Mouse (Mus musculus) hindbrain, postnatal 0 days (tissue): ENCODE results near the gene Pip4k2a. TPM values are rescaled to one million over a fixed set of nuclear protein-coding genes. Genes with fewer than 3 reads are reported as not detected.

Source experiments
- ATAC-seq: fragments of 200-750 bp; cut with Nextera tagmentation; 2 replicates; pipeline ENCODE4 v1.8.0; 2017; ENCODE audit warnings: mild to moderate bottlenecking, moderate TSS enrichment, moderate library complexity
- DNase-seq: peaks from one replicate; pipeline ENCODE4 v3.0.0-alpha.2; 2015; ENCODE audit warnings: low spot score
- H3K27ac ChIP-seq: fragments of 300-500 bp; sonication (generic); 2 replicates; pipeline ENCODE4 v1.5.1; 2014; ENCODE audit warnings: mild to moderate bottlenecking
- H3K27me3 ChIP-seq: fragments of 300-500 bp; sonication (generic); 2 replicates; pipeline ENCODE4 v1.6.1; 2014; ENCODE audit warnings: low read length, mixed read lengths; ENCODE audit not compliant: insufficient read depth
- H3K36me3 ChIP-seq: fragments of 300-500 bp; sonication (generic); 2 replicates; pipeline ENCODE4 v1.6.1; 2014; ENCODE audit warnings: low read length, mixed read lengths; ENCODE audit not compliant: insufficient read depth
- H3K4me1 ChIP-seq: fragments of 300-500 bp; sonication (generic); 2 replicates; pipeline ENCODE4 v1.6.1; 2014; ENCODE audit warnings: antibody characterized with exemption, low read length, mixed read lengths; ENCODE audit not compliant: insufficient read depth
- H3K4me2 ChIP-seq: fragments of 300-500 bp; sonication (generic); 2 replicates; pipeline ENCODE4 v1.6.1; 2014; ENCODE audit warnings: low read depth, mild to moderate bottlenecking, low read length, moderate library complexity, mixed read lengths
- H3K4me3 ChIP-seq: fragments of 300-500 bp; sonication (generic); 2 replicates; pipeline ENCODE4 v1.5.1; 2014; ENCODE audit warnings: low read length
- H3K9ac ChIP-seq: fragments of 300-500 bp; sonication (generic); replicated peaks from 2 replicates; pipeline ENCODE4 v1.6.1; 2014; ENCODE audit warnings: mild to moderate bottlenecking, low read length, moderate library complexity, mixed read lengths
- H3K9me3 ChIP-seq: fragments of 300-500 bp; sonication (generic); 2 replicates; pipeline ENCODE4 v1.6.1; 2016; ENCODE audit warnings: low read length, mixed read lengths
- CTCF ChIP-seq: IDR thresholded peaks from 2 replicates; pipeline ENCODE4 v1.5.1; 2016; ENCODE audit warnings: antibody characterized with exemption, control low read depth, low read depth
- WGBS: fragments of 180-500 bp; shearing (Covaris S2); extraction: QIAGEN DNeasy Blood & Tissue Kit; methylation state at CpG from one replicate; pipeline ENCODE4 v1.1.7; 2014; 5-methylcytosine and 5-hydroxymethylcytosine counted together
- polyA plus RNA-seq: library from polyadenylated mRNA; unstranded; fragments of >200 nt; fragmentation: Nextera tagmentation; extraction: Ambion mirVana; gene quantifications from 2 replicates; pipeline ENCODE4 v1.2.1, GENCODE M21; 2015
- total RNA-seq: library from RNA; depleted of rRNA; stranded (reverse); fragments of >200 nt; gene quantifications from 2 replicates; pipeline ENCODE4 v1.2.3, GENCODE M21; 2014

Gene Pip4k2a
- total and polyA plus RNA-seq, 2 experiments from 2014 or later = 5.5 to 8.2 TPM

DNA sequence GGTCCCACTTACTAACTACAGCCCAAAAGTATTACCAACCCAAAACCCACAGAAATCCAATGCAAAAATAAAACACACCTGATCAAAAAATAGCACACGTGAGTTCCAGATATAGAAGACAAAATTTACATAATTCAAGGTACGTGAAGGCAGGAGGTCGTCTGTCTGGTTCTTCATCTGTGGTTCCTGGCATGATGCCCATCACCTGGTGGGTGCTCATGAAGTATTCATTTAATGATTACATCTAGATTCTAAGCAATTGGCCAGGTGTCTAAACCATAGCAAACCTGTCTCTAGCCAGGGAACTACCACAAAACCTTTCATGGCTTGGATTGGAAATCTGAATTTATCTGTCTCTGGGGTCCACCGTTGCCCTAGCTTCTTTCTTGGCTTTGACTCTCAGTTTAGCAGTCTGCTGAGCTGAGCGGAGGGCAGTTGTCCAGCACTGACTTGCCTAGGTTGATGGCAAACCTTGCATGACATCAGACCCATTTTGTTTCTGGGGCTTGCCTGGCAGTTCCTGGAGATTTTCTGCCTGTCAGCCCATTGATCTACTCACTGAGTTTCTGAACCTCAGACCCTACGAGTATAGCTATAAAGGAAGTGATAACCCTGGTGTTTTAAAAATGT lies 182.5 kb downstream of the Pip4k2a start:
- H3K4me1 ChIP-seq = no peaks in the 10 kb centered on the region
- H3K9ac ChIP-seq = no peak overlapping the region
- H3K27me3 ChIP-seq = no peaks in the 10 kb centered on the region
- TF ChIP-seq CTCF = no peak
- no peak overlapping the region for H3K4me3 ChIP-seq
- peak; percentile 45 for DNase-seq
- no peak overlapping the region for H3K4me2 ChIP-seq
- H3K36me3 ChIP-seq = no peaks in the 10 kb centered on the region
- WGBS = 63% methylated on average over 6 of the region's 6 CpGs
- H3K27ac ChIP-seq = no peak overlapping the region
- ATAC-seq = no peak
- H3K9me3 ChIP-seq = no peaks in the 10 kb centered on the region

DNA sequence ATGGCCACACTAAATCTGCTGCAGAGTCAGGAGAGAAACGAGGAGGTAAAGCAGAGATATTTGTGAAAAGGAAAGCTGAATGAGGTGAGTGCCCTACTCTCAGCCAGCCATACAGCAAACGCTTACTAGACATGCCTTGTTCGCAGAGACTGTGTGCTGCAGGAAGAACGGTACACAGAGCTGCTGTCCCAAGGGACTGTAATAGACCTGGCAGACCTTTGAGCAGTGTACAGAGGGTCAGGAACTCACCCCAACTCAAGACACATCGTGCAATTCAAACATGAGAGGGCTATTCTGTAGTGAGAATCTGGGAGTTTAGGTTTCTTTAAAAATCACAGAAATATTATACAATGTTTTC lies 183.5 kb downstream of the Pip4k2a start:
- Histone ChIP-seq H3K9me3 (no peaks in the 10 kb centered on the region), H3K27ac (no peak overlapping the region), H3K9ac (no peak overlapping the region), H3K36me3 (no peaks in the 10 kb centered on the region), H3K4me3 (no peak overlapping the region), H3K27me3 (no peaks in the 10 kb centered on the region), H3K4me2 (no peak overlapping the region), H3K4me1 (no peaks in the 10 kb centered on the region)
- 47% methylated on average over 5 of the region's 5 CpGs for WGBS
- ATAC-seq (no peak), DNase-seq (no peak)
- no peak for TF ChIP-seq CTCF

GRCm38 (mm10) chr2:18813683-18814446 lies 184.1 kb downstream of the Pip4k2a start:
- DNase-seq (no peak), ATAC-seq (no peak)
- no peaks in the 10 kb centered on the region for H3K4me1 ChIP-seq
- no peak overlapping the region for H3K9ac ChIP-seq
- no peak overlapping the region for H3K4me3 ChIP-seq
- no peak overlapping the region for H3K27ac ChIP-seq
- no peaks in the 10 kb centered on the region for H3K27me3 ChIP-seq
- TF ChIP-seq CTCF = no peak
- H3K9me3 ChIP-seq = no peaks in the 10 kb centered on the region
- no peaks in the 10 kb centered on the region for H3K36me3 ChIP-seq
- 69% methylated on average over 11 of the region's 11 CpGs for WGBS
- H3K4me2 ChIP-seq = no peak overlapping the region

- Histone ChIP-seq H3K36me3 (no peaks in the 10 kb centered on the region), H3K9ac (no peak overlapping the region), H3K27me3 (no peaks in the 10 kb centered on the region), H3K4me3 (no peak overlapping the region), H3K27ac (no peak overlapping the region), H3K9me3 (no peaks in the 10 kb centered on the region), H3K4me1 (no peaks in the 10 kb centered on the region), H3K4me2 (no peak overlapping the region)
- ATAC-seq (no peak), DNase-seq (no peak)
- TF ChIP-seq CTCF = no peak
- 84% methylated on average over 2 of the region's 2 CpGs for WGBS
Measured at GRCm38 (mm10) chr2:18807961-18808360, 190.0 kb downstream of the Pip4k2a start.

DNA sequence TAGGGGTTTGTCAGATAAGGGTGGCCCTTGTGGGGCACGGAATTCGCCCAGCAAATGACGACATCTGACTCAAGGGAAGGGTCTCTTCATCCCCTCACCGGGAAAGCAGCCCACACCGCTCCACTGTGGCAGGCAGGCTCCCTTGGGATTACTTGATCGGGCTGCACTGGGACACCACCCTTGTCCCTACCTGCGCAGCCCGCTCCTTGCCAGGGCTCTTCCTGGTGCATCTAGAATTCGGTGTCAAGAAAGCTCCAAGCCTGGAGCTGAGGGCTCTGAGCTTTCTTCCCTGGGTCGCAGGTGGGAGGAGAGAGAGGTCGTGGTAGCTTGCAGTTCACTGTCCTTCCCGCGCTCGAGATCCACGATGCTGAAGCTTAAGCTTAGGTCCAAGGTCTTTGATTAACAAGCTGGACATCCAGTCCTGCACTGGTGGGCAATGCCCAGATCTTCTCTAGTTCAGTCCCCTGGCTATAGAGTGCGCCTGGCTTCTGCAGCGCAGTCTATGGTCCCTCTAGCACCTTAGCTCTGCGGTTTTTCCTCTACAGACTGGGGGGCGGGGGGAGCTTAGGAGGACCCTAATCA lies 196.6 kb downstream of the Pip4k2a start:
- DNase-seq = peak; percentile 5
- peaks cover 4% of the 10 kb centered on the region; the same call in 1 of the 2 replicates for H3K27me3 ChIP-seq
- peak overlapping the region; percentile 49 for H3K4me3 ChIP-seq
- no peaks in the 10 kb centered on the region for H3K9me3 ChIP-seq
- 11% methylated on average over 19 of the region's 19 CpGs for WGBS
- no peak overlapping the region for H3K27ac ChIP-seq
- H3K4me1 ChIP-seq = peaks cover 6% of the 10 kb centered on the region
- H3K4me2 ChIP-seq = peak overlapping the region; percentile 78
- no peak overlapping the region for H3K9ac ChIP-seq
- no peak for ATAC-seq
- TF ChIP-seq CTCF = no peak
- no peaks in the 10 kb centered on the region for H3K36me3 ChIP-seq

GRCm38 (mm10) chr2:18800646-18801251 lies 197.2 kb downstream of the Pip4k2a start:
- TF ChIP-seq CTCF = no peak
- DNase-seq = peak; percentile 22
- peak overlapping the region; percentile 78 for H3K4me2 ChIP-seq

More at GRCm38 (mm10) chr2:18800646-18801251, 197.2 kb downstream of the Pip4k2a start:
- Histone ChIP-seq H3K9ac (peak overlapping the region; percentile 57), H3K9me3 (no peaks in the 10 kb centered on the region), H3K27me3 (peaks cover 4% of the 10 kb centered on the region; the same call in 1 of the 2 replicates), H3K36me3 (no peaks in the 10 kb centered on the region), H3K4me1 (peaks cover 6% of the 10 kb centered on the region), H3K4me3 (peak overlapping the region; percentile 49), H3K27ac (peak overlapping the region; percentile 82)
- ATAC-seq = 0 out of 2 replicates have a peak, but pooled peaks have one; percentile 9
- 6% methylated on average over 24 of the region's 24 CpGs for WGBS
